In genomic region chr2:145887937-145888765, GRCm38 (mm10) we compare ENCODE assay signal across 8 mouse cellular contexts. TPM values are rescaled to one million over a fixed set of nuclear protein-coding genes. Genes with fewer than 3 reads are reported as not detected.
DNase-seq lines count a peak whose midpoint lies in the region; ATAC-seq and TF ChIP-seq lines count a peak whose summit lies in the region.

No protein-coding gene starts in this region.

- H3K36me3 ChIP-seq in forebrain, embryonic 12.5 days (replicated peaks) = no peaks in the 10 kb centered on the region
- peaks cover 6% of the 10 kb centered on the region; the same call in 1 of the 2 replicates for H3K36me3 ChIP-seq in forebrain, embryonic 13.5 days (ENCODE audit: poor library complexity, severe bottlenecking)
- no peaks in the 10 kb centered on the region; the same call in 1 of the 2 replicates for H3K36me3 ChIP-seq in ES-E14 (ENCODE audit: control insufficient read depth, insufficient read depth, low read length, poor library complexity, severe bottlenecking)

- no peak for DNase-seq in ES-E14 (ENCODE audit: low read depth, low spot score)
- peak; percentile 84 for DNase-seq in heart, postnatal 10 days
- DNase-seq in left cerebral cortex, postnatal 14 days (ENCODE audit: low spot score in 2 of 2) = peak; percentile 76 to 91
- DNase-seq in c-Kit-positive CD71-positive TER-119-positive erythroid progenitor cells, embryonic 14.5 days (ENCODE audit: low spot score) = no peak

- peaks cover 6% of the 10 kb centered on the region; the same call in 1 of the 2 replicates for H3K4me1 ChIP-seq in forebrain, embryonic 12.5 days
- no peaks in the 10 kb centered on the region for H3K4me1 ChIP-seq in forebrain, embryonic 13.5 days
- peaks cover 2 to 21% of the 10 kb centered on the region in 2 experiments for H3K4me1 ChIP-seq in ES-E14 (ENCODE audit: control insufficient read depth in 2 of 2, insufficient read depth in 2 of 2, low read length in 2 of 2, poor library complexity in 1 of 2)
- H3K4me1 ChIP-seq in embryonic fibroblast, embryonic 13.5 days (ENCODE audit: control insufficient read depth, insufficient read depth, low read length) = peaks cover 28% of the 10 kb centered on the region

- in situ Hi-C loops in ES-E14 (cut with MboI; ENCODE audit: low sequenced_read_pairs in 2 of 2, unreplicated experiment in 2 of 2) = no loop called here

- H3K27me3 ChIP-seq in forebrain, embryonic 12.5 days = no peaks in the 10 kb centered on the region
- no peaks in the 10 kb centered on the region for H3K27me3 ChIP-seq in forebrain, embryonic 13.5 days

- no peak for TF ChIP-seq POLR2A in embryonic fibroblast, embryonic 13.5 days (IDR thresholded peaks at IDR 0.05; ENCODE audit: low read depth, low read length)

- WGBS in forebrain, embryonic 12.5 days = 72% methylated on average over 14 of the region's 14 CpGs
- WGBS in forebrain, embryonic 13.5 days = 76% methylated on average over 14 of the region's 14 CpGs

- H3K4me3 ChIP-seq in forebrain, embryonic 12.5 days (replicated peaks) = no peak overlapping the region
- H3K4me3 ChIP-seq in forebrain, embryonic 13.5 days = no peak overlapping the region
- no peak overlapping the region for H3K4me3 ChIP-seq in ES-E14 (ENCODE audit: insufficient read depth in 1 of 2, low read depth in 1 of 2, low read length in 2 of 2, poor library complexity in 1 of 2, severe bottlenecking in 1 of 2)
- no peak overlapping the region for H3K4me3 ChIP-seq in embryonic fibroblast, embryonic 13.5 days (ENCODE audit: insufficient read depth, low read length)

- TF ChIP-seq CTCF in embryonic fibroblast, embryonic 13.5 days (IDR thresholded peaks at IDR 0.05; ENCODE audit: borderline replicate concordance, insufficient read depth, low read length) = peak; percentile 16; the same call in 1 of the 2 replicates

- no peak for ATAC-seq in forebrain, embryonic 12.5 days (ENCODE audit: low FRiP score)
- no peak for ATAC-seq in forebrain, embryonic 13.5 days
- peak; percentile 87 for ATAC-seq in megakaryocyte, adult 5-6 weeks (ENCODE audit: poor library complexity, severe bottlenecking)

- no peak overlapping the region for H3K4me2 ChIP-seq in forebrain, embryonic 12.5 days
- no peak overlapping the region for H3K4me2 ChIP-seq in forebrain, embryonic 13.5 days

- H3K9ac ChIP-seq in forebrain, embryonic 12.5 days = no peak overlapping the region
- H3K9ac ChIP-seq in forebrain, embryonic 13.5 days = no peak overlapping the region
- H3K9ac ChIP-seq in ES-E14 (ENCODE audit: insufficient read depth, low read depth, low read length, poor library complexity, severe bottlenecking) = 0 out of 2 replicates have a peak overlapping the region, but pooled peaks have one; percentile 26

- H3K27ac ChIP-seq in forebrain, embryonic 12.5 days = 0 out of 2 replicates have a peak overlapping the region, but pooled peaks have one; percentile 25
- H3K27ac ChIP-seq in forebrain, embryonic 13.5 days = no peak overlapping the region
- H3K27ac ChIP-seq in ES-E14 (ENCODE audit: insufficient read depth, low read depth, low read length, poor library complexity, severe bottlenecking) = no peak overlapping the region; the same call in 1 of the 2 replicates
- peak overlapping the region; percentile 96 for H3K27ac ChIP-seq in embryonic fibroblast, embryonic 13.5 days (ENCODE audit: insufficient read depth, low read length)

- intact Hi-C loops in heart, postnatal 10 days (cut with DNase I) = no loop called here
- intact Hi-C loops in left cerebral cortex, postnatal 14 days (cut with DNase I) = no loop called here

- H3K9me3 ChIP-seq in forebrain, embryonic 12.5 days = no peaks in the 10 kb centered on the region
- no peaks in the 10 kb centered on the region for H3K9me3 ChIP-seq in forebrain, embryonic 13.5 days (replicated peaks)
- H3K9me3 ChIP-seq in ES-E14 (ENCODE audit: control insufficient read depth, insufficient read depth, low read depth, low read length) = no peaks in the 10 kb centered on the region

TF ChIP-seq in ES-E14, 5 proteins besides CTCF, POLR2A, EP300 and RAD21:
- TF ChIP-seq HCFC1 (IDR thresholded peaks at IDR 0.05; ENCODE audit: borderline replicate concordance, insufficient read depth, low read length) (no peak), ZC3H11A (IDR thresholded peaks at IDR 0.05; ENCODE audit: borderline replicate concordance, low read depth, low read length) (no peak), MAFK (IDR thresholded peaks at IDR 0.05; ENCODE audit: insufficient read depth, low read depth, low read length) (no peak), CHD2 (IDR thresholded peaks at IDR 0.05; ENCODE audit: low read depth, low read length) (no peak), ZNF384 (IDR thresholded peaks at IDR 0.05; ENCODE audit: low read depth, low read length) (no peak)
TF ChIP-seq in ES-E14: peak in this region for 0.

RNA-seq across cellular contexts. Expression of gene Naa20, which starts 13.7 kb away (rescaled TPM):
- 124 and 132 TPM in 2 replicates for polyA plus RNA-seq in forebrain, embryonic 12.5 days (2016; fragmentation: Nextera tagmentation; extraction: Ambion mirVana)
- polyA plus RNA-seq in forebrain, embryonic 13.5 days (2015; fragmentation: Nextera tagmentation; extraction: Ambion mirVana) = 134 TPM in 2 replicates
- 81.5 and 87.6 TPM in 2 replicates for total RNA-seq in ES-E14 (2012; rRNA removed)
- polyA plus RNA-seq in embryonic fibroblast, embryonic 13.5 days (2011; ENCODE audit: insufficient read length, low read depth, missing spikeins) = 107 and 122 TPM in 2 replicates
- 100 to 1,000 TPM; 109 to 110 TPM for total RNA-seq in heart, postnatal 10 days (2021)
- total RNA-seq in left cerebral cortex, postnatal 14 days (2021) = 10 to 100 TPM; 72.3 to 79.3 TPM
- 63.9 and 90.0 TPM in 2 replicates for total RNA-seq in megakaryocyte, adult 5-6 weeks (2015)
- 57.8 and 62.5 TPM in 2 replicates for total RNA-seq in megakaryocyte, adult 5-6 weeks (2017)

RNA-seq across cellular contexts. Expression of gene Cfap61, which starts 46.4 kb away (rescaled TPM):
- polyA plus RNA-seq in forebrain, embryonic 12.5 days (2016; fragmentation: Nextera tagmentation; extraction: Ambion mirVana) = 1.1 and 1.2 TPM in 2 replicates
- polyA plus RNA-seq in forebrain, embryonic 13.5 days (2015; fragmentation: Nextera tagmentation; extraction: Ambion mirVana) = 2.0 and 2.3 TPM in 2 replicates
- total RNA-seq in ES-E14 (2012; rRNA removed) = 0.45 and 0.74 TPM in 2 replicates
- 0.33 and 0.60 TPM in 2 replicates for polyA plus RNA-seq in embryonic fibroblast, embryonic 13.5 days (2011; ENCODE audit: insufficient read length, low read depth, missing spikeins)
- 1 to 10 TPM; 1.0 to 1.7 TPM for total RNA-seq in heart, postnatal 10 days (2021)
- 1 to 10 TPM; 3.0 to 7.5 TPM for total RNA-seq in left cerebral cortex, postnatal 14 days (2021)
- 0.07 TPM in 1 of 2 replicates, not detected in the other for total RNA-seq in megakaryocyte, adult 5-6 weeks (2015)
- total RNA-seq in megakaryocyte, adult 5-6 weeks (2017) = 0.24 and 0.44 TPM in 2 replicates

RNA-seq across cellular contexts. Expression of gene Crnkl1, which starts 46.7 kb away (rescaled TPM):
- polyA plus RNA-seq in forebrain, embryonic 12.5 days (2016; fragmentation: Nextera tagmentation; extraction: Ambion mirVana) = 37.9 and 41.7 TPM in 2 replicates
- 35.0 and 35.5 TPM in 2 replicates for polyA plus RNA-seq in forebrain, embryonic 13.5 days (2015; fragmentation: Nextera tagmentation; extraction: Ambion mirVana)
- total RNA-seq in ES-E14 (2012; rRNA removed) = 33.6 and 35.0 TPM in 2 replicates
- polyA plus RNA-seq in embryonic fibroblast, embryonic 13.5 days (2011; ENCODE audit: insufficient read length, low read depth, missing spikeins) = 23.7 and 24.9 TPM in 2 replicates
- total RNA-seq in heart, postnatal 10 days (2021) = 10 to 100 TPM; 18.3 to 21.0 TPM
- total RNA-seq in left cerebral cortex, postnatal 14 days (2021) = 10 to 100 TPM; 16.7 to 18.9 TPM
- total RNA-seq in megakaryocyte, adult 5-6 weeks (2015) = 29.9 and 34.4 TPM in 2 replicates
- total RNA-seq in megakaryocyte, adult 5-6 weeks (2017) = 69.6 and 73.9 TPM in 2 replicates

Comparison
In these comparisons a context has a peak if more than half of its experiments do, and no peak if none do; other contexts are left out.
1. H3K27ac ChIP-seq: peak in forebrain, embryonic 12.5 days (single experiment) and embryonic fibroblast, embryonic 13.5 days (single experiment); none in forebrain, embryonic 13.5 days (single experiment) and ES-E14 (single experiment).
2. DNase-seq: peak in heart, postnatal 10 days (2 of 2) and left cerebral cortex, postnatal 14 days (2 of 2); none in ES-E14 (single experiment) and c-Kit-positive CD71-positive TER-119-positive erythroid progenitor cells, embryonic 14.5 days (single experiment).